Mouse (Mus musculus): Measurements from ENCODE around the gene Mknk2. TPM values are rescaled to one million over a fixed set of nuclear protein-coding genes. Genes with fewer than 3 reads are reported as not detected.

The Mknk2 gene
- polyA plus RNA-seq, 1 experiment = 59.3 TPM

DNA sequence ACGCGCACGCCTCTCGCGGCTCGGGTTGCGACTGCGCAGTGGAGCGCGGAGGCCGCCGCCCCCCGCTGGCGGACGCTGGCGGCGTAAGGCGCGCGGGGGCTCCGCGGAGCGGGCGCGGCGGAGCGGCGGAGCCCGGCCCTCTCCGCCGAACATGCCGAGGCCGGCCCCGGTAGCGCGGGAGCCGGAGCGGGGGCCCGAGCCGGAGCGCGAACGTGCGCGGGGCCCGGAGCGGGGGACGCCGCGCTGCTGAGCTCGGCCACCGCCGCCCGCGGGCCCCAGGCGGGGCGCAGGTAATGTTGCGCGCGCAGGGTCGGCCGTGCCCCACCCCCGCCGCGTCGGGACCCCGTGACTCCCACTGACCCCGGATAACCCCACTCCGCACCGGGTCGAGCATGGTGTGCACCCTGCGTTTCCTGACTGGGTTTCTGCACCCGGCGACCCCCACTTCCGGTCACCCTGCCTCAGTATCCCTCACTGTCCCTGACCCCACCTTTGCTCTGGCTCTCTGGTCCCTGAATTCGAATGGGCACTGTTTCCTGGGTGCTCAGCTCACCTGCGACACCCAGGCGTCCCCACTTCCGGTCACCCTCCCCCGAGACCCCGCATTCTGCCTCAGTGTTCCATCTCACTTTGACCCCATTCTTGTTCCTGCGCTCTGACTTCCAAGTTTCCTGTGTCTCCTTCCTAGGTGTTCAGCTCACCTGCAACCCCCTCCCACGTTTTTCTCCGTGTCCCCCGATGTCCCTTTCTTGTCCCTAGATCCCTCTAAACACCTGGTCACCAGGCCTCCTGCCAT is 55.1 kb downstream of the Mknk2 start, which contains the start of gene Csnk1g2:
TSS of gene Csnk1g2 (plus strand) at position 178 of the 796 bp plus-strand sequence.
- TF ChIP-seq POLR2A (IDR thresholded peaks at IDR 0.05; ENCODE audit: borderline replicate concordance, insufficient read depth, low read length) (peak; percentile 28; the same call in 1 of the 2 replicates), CTCF (IDR thresholded peaks at IDR 0.05; ENCODE audit: borderline replicate concordance, insufficient read depth, low read depth, low read length) (no peak)
- under 1% methylated on average over 81 of the region's 85 CpGs for WGBS
- DNase-seq = peak in 1 of 2 experiments; percentile 66
- peak within 1 kb of the TSS; percentile 86 for H3K4me3 ChIP-seq (replicated peaks; ENCODE audit: insufficient read depth, low read depth, low read length)
- H3K4me1 ChIP-seq (ENCODE audit: control insufficient read depth, insufficient read depth, low read length) = peaks cover 25% of the 10 kb centered on the region
- no peaks in the 10 kb centered on the region for H3K27me3 ChIP-seq (ENCODE audit: control insufficient read depth, insufficient read depth, low read length)
- peak within 1 kb of the TSS; percentile 57 for H3K27ac ChIP-seq (ENCODE audit: insufficient read depth, low read length)

DNA sequence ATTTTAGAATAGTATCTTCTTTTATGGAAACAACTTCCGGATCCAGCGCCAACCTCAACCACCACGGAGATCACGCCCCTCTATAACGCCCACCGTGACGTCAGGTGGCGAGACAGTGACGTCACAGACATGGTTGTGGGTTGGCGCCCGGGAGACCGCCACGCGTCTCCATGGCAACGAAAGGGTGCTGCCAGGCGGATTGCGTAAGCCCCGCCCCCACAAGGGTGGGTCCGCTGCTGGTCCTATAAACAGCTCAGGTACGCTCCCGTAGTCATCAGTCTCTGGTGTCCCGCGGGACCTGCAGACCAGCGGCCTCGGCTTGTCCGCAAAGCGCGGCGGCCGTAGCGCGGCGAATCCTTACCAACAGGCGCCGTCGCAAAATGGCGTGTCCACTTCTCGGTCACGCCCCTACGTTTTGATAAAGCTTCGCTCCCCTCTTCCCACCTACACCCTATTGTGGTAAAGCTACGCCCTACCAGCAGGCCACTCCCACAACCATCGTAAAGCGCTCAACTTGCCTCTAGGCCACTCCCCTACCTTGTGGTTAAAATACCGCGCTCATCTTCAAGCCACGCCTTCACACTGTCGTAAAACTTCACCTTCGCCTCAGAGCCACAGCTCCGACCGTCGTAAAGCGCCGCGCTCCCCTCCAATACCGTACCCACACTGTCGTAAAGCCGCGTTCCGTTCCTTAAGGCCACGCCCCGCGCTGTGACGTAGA is 55.8 kb downstream of the Mknk2 start:
- Histone ChIP-seq H3K27me3 (ENCODE audit: control insufficient read depth, insufficient read depth, low read length) (no peaks in the 10 kb centered on the region), H3K4me3 (replicated peaks; ENCODE audit: insufficient read depth, low read depth, low read length) (peak overlapping the region; percentile 59), H3K27ac (ENCODE audit: insufficient read depth, low read length) (peak overlapping the region; percentile 56), H3K4me1 (ENCODE audit: control insufficient read depth, insufficient read depth, low read length) (peaks cover 19% of the 10 kb centered on the region)
- no peak for TF ChIP-seq CTCF (IDR thresholded peaks at IDR 0.05; ENCODE audit: borderline replicate concordance, insufficient read depth, low read depth, low read length)
- TF ChIP-seq POLR2A (IDR thresholded peaks at IDR 0.05; ENCODE audit: borderline replicate concordance, insufficient read depth, low read length) = peak; percentile 83
- WGBS = under 1% methylated on average over 64 of the region's 64 CpGs
- DNase-seq = peak; percentile 99

DNA sequence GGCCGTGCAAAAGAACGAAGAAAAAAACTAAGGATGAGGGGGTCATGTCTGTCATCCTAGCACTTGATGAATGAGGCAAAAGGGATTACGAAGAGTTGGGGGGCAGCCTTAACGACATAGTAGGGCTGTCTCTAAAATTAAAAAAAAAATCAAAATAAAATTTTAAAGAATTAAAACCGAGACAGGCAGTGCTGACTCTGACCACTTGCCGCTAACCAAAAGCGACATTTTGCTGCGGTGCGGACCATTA is 56.3 kb downstream of the Mknk2 start:
- DNase-seq = no peak
- under 1% methylated on average over 9 of the region's 9 CpGs for whole genome bisulfite sequencing
- TF ChIP-seq POLR2A (IDR thresholded peaks at IDR 0.05; ENCODE audit: borderline replicate concordance, insufficient read depth, low read length) (no peak), CTCF (IDR thresholded peaks at IDR 0.05; ENCODE audit: borderline replicate concordance, insufficient read depth, low read depth, low read length) (no peak)
- H3K4me3 ChIP-seq (replicated peaks; ENCODE audit: insufficient read depth, low read depth, low read length) = peak overlapping the region; percentile 59
- peaks cover 19% of the 10 kb centered on the region for H3K4me1 ChIP-seq (ENCODE audit: control insufficient read depth, insufficient read depth, low read length)
- peak overlapping the region; percentile 56; the same call in 1 of the 2 replicates for H3K27ac ChIP-seq (ENCODE audit: insufficient read depth, low read length)
- H3K27me3 ChIP-seq (ENCODE audit: control insufficient read depth, insufficient read depth, low read length) = no peaks in the 10 kb centered on the region

DNA sequence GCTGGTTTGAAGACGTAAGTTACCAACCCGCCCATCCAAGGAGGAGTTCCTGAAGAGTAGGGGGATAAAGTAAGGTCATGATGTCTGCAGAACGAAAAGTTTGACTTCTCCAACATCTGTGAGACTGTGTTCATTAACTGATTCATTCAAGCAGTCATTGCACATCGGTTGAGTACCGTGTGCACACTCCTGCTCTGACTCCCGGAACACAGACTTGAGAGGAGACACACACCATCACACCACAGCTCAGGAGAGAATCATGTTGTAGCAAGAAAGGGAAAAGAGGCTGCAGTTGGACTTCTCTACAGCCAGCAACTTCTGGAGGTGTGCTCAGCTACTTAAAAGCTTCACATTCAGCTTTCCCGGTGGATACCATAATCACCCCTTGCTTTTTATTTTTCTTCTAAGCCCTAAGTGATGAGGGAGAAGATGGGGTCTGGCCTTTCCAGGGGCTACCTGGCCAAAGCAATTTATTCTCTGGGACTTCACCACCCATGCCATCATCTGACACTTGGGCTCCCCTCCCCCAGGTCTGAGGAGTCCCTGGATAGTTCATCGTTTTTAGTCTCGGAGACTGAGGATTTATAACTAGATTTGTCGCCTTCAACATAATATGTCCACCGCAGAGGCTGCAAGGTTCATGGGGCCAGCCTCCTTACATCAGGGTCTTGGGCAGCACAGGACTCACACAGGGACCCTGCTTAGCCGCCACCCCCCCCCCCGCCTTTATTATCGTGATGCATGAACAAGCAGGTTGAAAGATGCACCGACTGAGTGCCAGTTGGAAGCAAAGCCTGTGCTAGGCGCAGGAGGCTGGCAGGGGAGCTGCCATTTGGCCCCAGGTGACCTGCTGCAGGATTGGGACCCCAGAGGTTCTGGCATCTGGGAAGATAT is 56.9 kb downstream of the Mknk2 start:
- H3K4me1 ChIP-seq (ENCODE audit: control insufficient read depth, insufficient read depth, low read length) = peaks cover 18% of the 10 kb centered on the region
- peak; percentile 51 to 52 for DNase-seq
- WGBS = 46% methylated on average over 16 of the region's 16 CpGs

DNA sequence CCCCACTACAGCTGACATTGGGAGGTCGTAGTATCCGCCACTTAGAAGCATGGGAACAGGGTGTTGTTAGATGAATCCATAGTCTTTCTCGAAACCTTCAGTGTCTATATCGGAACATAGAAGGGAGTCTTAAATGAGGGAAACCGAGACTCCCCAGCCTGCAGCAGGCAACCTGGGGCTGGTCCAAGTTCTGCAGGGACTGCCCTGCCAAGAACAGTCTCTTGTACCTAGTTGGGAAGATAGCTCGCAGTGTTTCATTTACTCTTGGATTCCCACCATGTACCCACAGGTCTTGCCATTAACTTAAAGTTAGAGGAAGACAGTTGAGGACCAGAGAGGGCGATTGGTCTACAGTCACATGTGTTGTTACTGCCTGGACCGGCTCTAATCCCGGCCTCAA is 57.5 kb downstream of the Mknk2 start:
- H3K4me3 ChIP-seq (replicated peaks; ENCODE audit: insufficient read depth, low read depth, low read length) = no peak overlapping the region
- H3K4me1 ChIP-seq (ENCODE audit: control insufficient read depth, insufficient read depth, low read length) = peaks cover 12% of the 10 kb centered on the region
- no peak overlapping the region for H3K27ac ChIP-seq (ENCODE audit: insufficient read depth, low read length)
- TF ChIP-seq POLR2A (IDR thresholded peaks at IDR 0.05; ENCODE audit: borderline replicate concordance, insufficient read depth, low read length) (no peak), CTCF (IDR thresholded peaks at IDR 0.05; ENCODE audit: borderline replicate concordance, insufficient read depth, low read depth, low read length) (no peak)
- WGBS = 76% methylated on average over 9 of the region's 9 CpGs
- H3K27me3 ChIP-seq (ENCODE audit: control insufficient read depth, insufficient read depth, low read length) = no peaks in the 10 kb centered on the region
- peak in 1 of 2 experiments; percentile 29 for DNase-seq

More for the DNA sequence above, 56.9 kb downstream of the Mknk2 start:
- Histone ChIP-seq H3K4me3 (replicated peaks; ENCODE audit: insufficient read depth, low read depth, low read length) (peak overlapping the region; percentile 59), H3K27ac (ENCODE audit: insufficient read depth, low read length) (peak overlapping the region; percentile 56; the same call in 1 of the 2 replicates), H3K27me3 (ENCODE audit: control insufficient read depth, insufficient read depth, low read length) (no peaks in the 10 kb centered on the region)
- no peak for TF ChIP-seq POLR2A (IDR thresholded peaks at IDR 0.05; ENCODE audit: borderline replicate concordance, insufficient read depth, low read length)
- TF ChIP-seq CTCF (IDR thresholded peaks at IDR 0.05; ENCODE audit: borderline replicate concordance, insufficient read depth, low read depth, low read length) = no peak

DNA sequence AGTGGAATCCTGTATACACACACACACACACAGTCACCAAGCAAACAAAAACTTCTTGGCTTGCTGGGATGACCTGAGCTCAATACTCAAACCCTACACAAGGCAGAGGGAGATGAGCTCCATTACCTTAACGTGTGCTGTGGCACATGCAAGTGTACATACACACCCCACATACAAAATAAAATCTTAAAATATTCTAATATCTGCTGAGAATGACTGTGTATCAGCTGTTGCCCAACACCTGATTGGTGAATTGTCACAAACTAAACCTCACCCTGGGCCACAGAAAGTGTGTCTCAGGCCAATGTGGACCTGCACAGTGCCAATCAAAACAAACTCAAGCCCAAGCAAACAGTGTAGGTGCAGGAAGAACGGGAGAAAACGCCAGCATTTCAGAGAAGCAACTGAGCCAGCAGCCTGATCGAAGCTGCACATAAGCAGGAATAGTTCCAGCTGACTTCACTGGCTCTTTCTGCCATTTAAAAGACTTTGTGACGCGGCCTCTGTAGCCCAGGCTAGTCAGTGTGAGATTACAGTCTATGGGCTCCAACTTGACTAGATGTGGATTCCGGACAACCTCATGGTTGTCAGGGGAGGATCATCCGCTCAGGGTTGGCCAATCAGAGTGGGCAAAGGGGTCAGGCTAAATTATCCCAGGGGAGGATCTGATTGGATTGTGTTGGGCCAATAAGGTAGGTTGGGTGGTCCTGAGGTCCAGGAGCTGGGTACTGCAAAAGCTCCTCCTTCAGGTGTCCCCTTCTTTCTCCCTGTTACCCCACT is 58.3 kb downstream of the Mknk2 start:
- H3K27me3 ChIP-seq (ENCODE audit: control insufficient read depth, insufficient read depth, low read length) = no peaks in the 10 kb centered on the region
- H3K4me3 ChIP-seq (replicated peaks; ENCODE audit: insufficient read depth, low read depth, low read length) = no peak overlapping the region
- no peak for DNase-seq
- H3K4me1 ChIP-seq (ENCODE audit: control insufficient read depth, insufficient read depth, low read length) = 0 out of 2 replicates have a peak, but pooled peaks cover 5% of the 10 kb centered on the region
- H3K27ac ChIP-seq (ENCODE audit: insufficient read depth, low read length) = no peak overlapping the region
- TF ChIP-seq CTCF (IDR thresholded peaks at IDR 0.05; ENCODE audit: borderline replicate concordance, insufficient read depth, low read depth, low read length) (no peak), POLR2A (IDR thresholded peaks at IDR 0.05; ENCODE audit: borderline replicate concordance, insufficient read depth, low read length) (no peak)
- WGBS = 40% methylated on average over 8 of the region's 8 CpGs

DNA sequence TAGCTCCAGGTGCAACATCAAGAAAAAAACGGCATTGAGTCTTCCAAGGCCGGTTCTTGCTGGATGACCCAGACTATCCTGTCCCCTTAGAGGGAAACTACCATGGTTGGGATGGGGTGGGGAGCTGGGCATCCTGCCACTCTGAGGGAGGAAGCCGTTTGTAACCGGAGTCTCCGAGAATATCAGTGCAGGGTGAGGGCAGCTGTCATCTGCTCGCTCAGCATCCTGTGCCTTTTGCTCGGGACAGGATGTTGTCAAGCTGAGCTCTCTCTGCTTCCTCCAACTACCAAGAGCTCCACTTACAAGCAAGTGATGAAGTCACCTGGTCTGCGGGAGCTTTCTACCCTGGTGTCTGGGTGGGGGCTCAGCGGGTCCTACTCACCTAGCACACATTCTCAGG is 59.7 kb downstream of the Mknk2 start:
- no peaks in the 10 kb centered on the region for H3K4me1 ChIP-seq (ENCODE audit: control insufficient read depth, insufficient read depth, low read length)
- H3K27ac ChIP-seq (ENCODE audit: insufficient read depth, low read length) = no peak overlapping the region
- WGBS = 35% methylated on average over 9 of the region's 9 CpGs
- no peak overlapping the region for H3K4me3 ChIP-seq (replicated peaks; ENCODE audit: insufficient read depth, low read depth, low read length)
- H3K27me3 ChIP-seq (ENCODE audit: control insufficient read depth, insufficient read depth, low read length) = no peaks in the 10 kb centered on the region
- no peak for DNase-seq
- TF ChIP-seq POLR2A (IDR thresholded peaks at IDR 0.05; ENCODE audit: borderline replicate concordance, insufficient read depth, low read length) (no peak), CTCF (IDR thresholded peaks at IDR 0.05; ENCODE audit: borderline replicate concordance, insufficient read depth, low read depth, low read length) (no peak)

Other genes with a start within 250 kb of the Mknk2 start
- gene Tcf3, start 244.5 kb downstream of the Mknk2 start, polyA plus RNA-seq (2012; rRNA removed) = 34.2 and 38.8 TPM in 2 replicates
- 0.36 and 0.46 TPM in 2 replicates for gene Onecut3, start 183.3 kb downstream of the Mknk2 start, polyA plus RNA-seq (2012; rRNA removed)
- gene Atp8b3, start 139.0 kb downstream of the Mknk2 start, polyA plus RNA-seq (2012; rRNA removed) = 0.30 and 0.52 TPM in 2 replicates
- 44.4 and 47.5 TPM in 2 replicates for gene Rexo1, start 116.6 kb downstream of the Mknk2 start, polyA plus RNA-seq (2012; rRNA removed)
- 9.5 and 10.6 TPM in 2 replicates for gene Klf16, start 100.8 kb downstream of the Mknk2 start, polyA plus RNA-seq (2012; rRNA removed)
- gene Abhd17a, start 87.8 kb downstream of the Mknk2 start, polyA plus RNA-seq (2012; rRNA removed) = 230 and 232 TPM in 2 replicates
- gene Scamp4, start 75.2 kb downstream of the Mknk2 start, polyA plus RNA-seq (2012; rRNA removed) = 57.9 and 62.0 TPM in 2 replicates
- 7.0 and 7.5 TPM in 2 replicates for gene Adat3, start 75.2 kb downstream of the Mknk2 start, polyA plus RNA-seq (2012; rRNA removed)
- 3.5 and 4.2 TPM in 2 replicates for gene Gm49322, start 72.1 kb downstream of the Mknk2 start, polyA plus RNA-seq (2012; rRNA removed)
- gene Csnk1g2, start 55.3 kb downstream of the Mknk2 start, polyA plus RNA-seq (2012; rRNA removed) = 208 and 218 TPM in 2 replicates
- gene Btbd2, start 21.0 kb downstream of the Mknk2 start, polyA plus RNA-seq (2012; rRNA removed) = 106 and 108 TPM in 2 replicates
- 12.6 and 14.2 TPM in 2 replicates for gene Mob3a, start 23.9 kb upstream of the Mknk2 start, polyA plus RNA-seq (2012; rRNA removed)
- gene Izumo4, start 24.1 kb upstream of the Mknk2 start, polyA plus RNA-seq (2012; rRNA removed) = 112 and 117 TPM in 2 replicates
- gene Ap3d1, start 64.2 kb upstream of the Mknk2 start, polyA plus RNA-seq (2012; rRNA removed) = 175 and 189 TPM in 2 replicates
- 101 and 115 TPM in 2 replicates for gene Dot1l, start 77.1 kb upstream of the Mknk2 start, polyA plus RNA-seq (2012; rRNA removed)
- gene Sf3a2, start 120.1 kb upstream of the Mknk2 start, polyA plus RNA-seq (2012; rRNA removed) = 52.0 and 66.4 TPM in 2 replicates
- gene Plekhj1, start 120.5 kb upstream of the Mknk2 start, polyA plus RNA-seq (2012; rRNA removed) = 106 and 122 TPM in 2 replicates
- gene Amh, start 127.1 kb upstream of the Mknk2 start, polyA plus RNA-seq (2012; rRNA removed) = 3.0 and 4.3 TPM in 2 replicates
- 0.27 and 0.38 TPM in 2 replicates for gene Jsrp1, start 135.4 kb upstream of the Mknk2 start, polyA plus RNA-seq (2012; rRNA removed)
- gene Oaz1, start 148.5 kb upstream of the Mknk2 start, polyA plus RNA-seq (2012; rRNA removed) = 776 and 779 TPM in 2 replicates
- gene Lingo3, start 165.9 kb upstream of the Mknk2 start, polyA plus RNA-seq (2012; rRNA removed) = 54.4 and 69.1 TPM in 2 replicates
- 213 and 215 TPM in 2 replicates for gene Lsm7, start 177.1 kb upstream of the Mknk2 start, polyA plus RNA-seq (2012; rRNA removed)
- gene Sppl2b, start 177.2 kb upstream of the Mknk2 start, polyA plus RNA-seq (2012; rRNA removed) = 123 and 132 TPM in 2 replicates
- gene Tmprss9, start 193.7 kb upstream of the Mknk2 start, polyA plus RNA-seq (2012; rRNA removed) = 0.41 and 0.74 TPM in 2 replicates
- 208 and 217 TPM in 2 replicates for gene Timm13, start 222.9 kb upstream of the Mknk2 start, polyA plus RNA-seq (2012; rRNA removed)
- 39.0 and 42.8 TPM in 2 replicates for gene Lmnb2, start 240.1 kb upstream of the Mknk2 start, polyA plus RNA-seq (2012; rRNA removed)

Data from cerebellum, adult 2 months (tissue).